Mouse (Mus musculus): ENCODE data around the gene Pth2.

DNA sequence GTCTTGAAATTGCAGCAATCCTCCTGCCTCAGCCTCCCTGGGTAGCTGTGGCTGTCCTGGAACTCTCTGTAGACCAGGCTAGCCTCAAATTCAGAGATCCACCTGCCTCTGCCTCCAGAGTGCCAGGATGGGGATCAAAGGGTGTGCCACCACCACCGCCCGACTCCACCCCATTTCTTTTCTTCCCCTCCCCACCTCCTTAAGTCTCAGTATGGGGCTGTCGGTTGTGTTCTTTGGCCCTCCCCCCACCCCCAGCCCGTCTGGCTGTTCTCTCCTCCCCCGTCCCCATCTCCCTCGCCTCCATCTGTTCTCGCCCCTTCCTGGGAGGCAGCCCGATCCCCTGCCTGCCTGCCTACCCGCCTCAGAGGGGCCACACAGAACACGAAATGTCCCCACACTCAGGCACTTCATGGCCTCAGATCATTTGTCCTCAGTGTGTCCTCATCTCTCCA is 13.8 kb upstream of the Pth2 start:
- TF ChIP-seq CTCF (IDR thresholded peaks at IDR 0.05; ENCODE audit: low read depth, low read length), result no peak
- no peak for TF ChIP-seq POLR2A (IDR thresholded peaks at IDR 0.05; ENCODE audit: borderline replicate concordance, low read depth, low read length)

All from bone marrow macrophage, adult 2 months (primary cell).